Mouse (Mus musculus) G1E (cell line): Measurements from ENCODE around the gene C5ar2. TPM values are rescaled to one million over a fixed set of nuclear protein-coding genes. Genes with fewer than 3 reads are reported as not detected.

Source experiments
- ATAC-seq: 2 replicates; pipeline ENCODE4 v1.8.0; 2016; ENCODE audit warnings: mild to moderate bottlenecking; ENCODE audit not compliant: insufficient number of reproducible peaks, poor library complexity, low FRiP score, severe bottlenecking; ENCODE audit errors: extremely low read depth
- DNase-seq: peaks from one replicate; pipeline ENCODE4 v3.0.0; 2012; ENCODE audit warnings: low spot score
- H3K27me3 ChIP-seq: 2 replicates; pipeline ENCODE4 v1.6.1; 2012; ENCODE audit warnings: mild to moderate bottlenecking, low read length, inconsistent platforms; ENCODE audit not compliant: insufficient read depth
- H3K36me3 ChIP-seq: replicated peaks from 2 replicates; pipeline ENCODE3; 2012; ENCODE audit warnings: mild to moderate bottlenecking, inconsistent platforms
- H3K4me1 ChIP-seq: 2 replicates; pipeline ENCODE4 v1.6.1; 2012; ENCODE audit warnings: low read depth, low read length, inconsistent platforms, mixed read lengths; ENCODE audit not compliant: insufficient read depth
- H3K4me3 ChIP-seq: 2 replicates; pipeline ENCODE4 v1.5.1; 2012; ENCODE audit warnings: low read depth, mild to moderate bottlenecking, inconsistent platforms, low read length, moderate library complexity, mixed read lengths
- H3K9me3 ChIP-seq: replicated peaks from 2 replicates; pipeline ENCODE4 v1.6.1; 2012; ENCODE audit warnings: inconsistent platforms
- CTCF ChIP-seq: IDR thresholded peaks from 2 replicates; pipeline ENCODE4 v1.5.1; 2012; ENCODE audit warnings: low read depth, low read length, inconsistent platforms, mixed read lengths
- GATA1 ChIP-seq: IDR thresholded peaks from 2 replicates; pipeline ENCODE4 v1.6.1; 2012; ENCODE audit warnings: borderline replicate concordance, low read length, inconsistent platforms, mixed read lengths
- GATA2 ChIP-seq: IDR thresholded peaks from 2 replicates; pipeline ENCODE4 v1.6.1; 2012; ENCODE audit warnings: low read depth, low read length, inconsistent platforms, borderline replicate concordance
- POLR2AphosphoS5 ChIP-seq: IDR thresholded peaks from 2 replicates; pipeline ENCODE4 v1.6.1; 2012; ENCODE audit warnings: low read depth, low read length, inconsistent platforms; ENCODE audit not compliant: insufficient replicate concordance
- TAL1 ChIP-seq: conservative IDR thresholded peaks from 2 replicates; pipeline ENCODE4 v1.6.1; 2012; ENCODE audit warnings: low read depth, low read length, inconsistent platforms, mixed read lengths
- polyA plus RNA-seq: library from polyadenylated mRNA; stranded (reverse); fragments of >175 nt; gene quantifications from 2 replicates; pipeline ENCODE4 v1.2.3, GENCODE M21; 2012
- total RNA-seq, 2 experiments: library from RNA; stranded (forward) in 1 of 2; stranded (reverse) in 1 of 2; fragments of 200-1000 nt in 1 of 2; fragments of >200 nt in 1 of 2; fragmentation: Nextera tagmentation in 1 of 2; gene quantifications; 2 replicates each; pipeline ENCODE4 v1.2.3; 2014 to 2017

Gene C5ar2
- total and polyA plus RNA-seq, 3 experiments = 0.02 to 0.27 (median 0.23) TPM

- peaks cover 10% of the 10 kb centered on the region for H3K27me3 ChIP-seq
- no peak for DNase-seq
- ATAC-seq = no peak
- H3K4me3 ChIP-seq = no peak overlapping the region
- H3K4me1 ChIP-seq = peaks cover 11% of the 10 kb centered on the region
- H3K36me3 ChIP-seq = no peaks in the 10 kb centered on the region
- no peaks in the 10 kb centered on the region for H3K9me3 ChIP-seq
- TF ChIP-seq CTCF (no peak), GATA2 (no peak), GATA1 (no peak), TAL1 (no peak), POLR2AphosphoS5 (no peak)
Measured at GRCm38 (mm10) chr7:16241787-16242186, 2.2 kb downstream of the C5ar2 start.

DNA sequence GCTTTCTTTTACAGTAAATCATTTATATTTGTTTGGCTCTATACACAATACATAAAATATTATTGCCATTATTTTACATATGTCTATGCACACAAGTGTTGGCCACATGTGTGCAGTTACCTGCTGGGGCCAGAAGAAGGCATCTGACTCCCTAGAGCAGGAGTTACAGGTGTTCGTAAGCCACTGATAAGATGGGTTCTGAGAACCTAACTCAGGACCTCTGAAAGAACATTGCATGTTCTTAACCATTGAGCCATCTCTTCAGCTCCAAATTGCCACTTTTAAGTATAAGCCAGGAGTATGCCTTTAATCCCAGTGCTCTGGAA, 3.0 kb downstream of the C5ar2 start:
- H3K27me3 ChIP-seq = peaks cover 10% of the 10 kb centered on the region
- no peaks in the 10 kb centered on the region for H3K36me3 ChIP-seq
- peaks cover 11% of the 10 kb centered on the region for H3K4me1 ChIP-seq
- DNase-seq = no peak
- no peak for ATAC-seq
- no peak overlapping the region for H3K4me3 ChIP-seq
- H3K9me3 ChIP-seq = no peaks in the 10 kb centered on the region
- TF ChIP-seq GATA2 (no peak), POLR2AphosphoS5 (no peak), GATA1 (no peak), TAL1 (no peak), CTCF (no peak)

DNA sequence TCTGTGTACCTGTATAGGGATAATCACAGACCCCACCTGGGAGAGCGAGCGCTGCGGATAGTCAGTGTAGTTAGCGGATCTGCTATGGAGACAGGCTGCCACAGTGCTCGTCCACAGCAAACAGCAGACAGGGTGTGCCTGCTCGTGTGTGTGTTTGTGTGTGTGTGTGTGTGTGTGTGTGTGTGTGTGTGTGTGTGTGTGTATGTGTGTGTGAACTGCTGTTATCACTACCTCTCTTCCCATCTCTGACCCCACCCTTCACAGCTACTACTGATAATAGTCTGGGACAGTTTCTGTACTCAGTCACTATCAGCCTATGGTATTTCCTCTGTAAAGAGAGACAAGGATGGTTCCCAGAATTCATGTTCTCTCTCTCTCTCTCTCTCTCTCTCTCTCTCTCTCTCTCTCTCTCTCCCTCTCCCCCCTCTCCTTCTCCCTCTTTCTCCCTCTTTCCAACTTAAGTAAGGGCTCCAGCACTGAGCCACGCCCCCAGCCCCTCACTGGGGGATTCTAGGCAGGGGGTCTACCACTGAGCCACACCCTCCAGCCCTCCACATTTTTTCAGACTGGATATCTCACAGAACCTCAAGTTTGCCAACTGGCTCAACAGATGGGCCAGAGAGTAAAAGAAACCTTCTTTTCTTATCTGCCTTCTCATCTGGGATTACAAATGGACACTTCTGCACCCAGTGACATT, 3.5 kb downstream of the C5ar2 start:
- no peak for TF ChIP-seq TAL1
- Histone ChIP-seq H3K4me3 (no peak overlapping the region), H3K36me3 (no peaks in the 10 kb centered on the region), H3K27me3 (peaks cover 10% of the 10 kb centered on the region), H3K4me1 (peaks cover 11% of the 10 kb centered on the region), H3K9me3 (no peaks in the 10 kb centered on the region)
- peak; percentile 34; the same call in 1 of the 2 replicates for ATAC-seq
- no peak for DNase-seq

DNA sequence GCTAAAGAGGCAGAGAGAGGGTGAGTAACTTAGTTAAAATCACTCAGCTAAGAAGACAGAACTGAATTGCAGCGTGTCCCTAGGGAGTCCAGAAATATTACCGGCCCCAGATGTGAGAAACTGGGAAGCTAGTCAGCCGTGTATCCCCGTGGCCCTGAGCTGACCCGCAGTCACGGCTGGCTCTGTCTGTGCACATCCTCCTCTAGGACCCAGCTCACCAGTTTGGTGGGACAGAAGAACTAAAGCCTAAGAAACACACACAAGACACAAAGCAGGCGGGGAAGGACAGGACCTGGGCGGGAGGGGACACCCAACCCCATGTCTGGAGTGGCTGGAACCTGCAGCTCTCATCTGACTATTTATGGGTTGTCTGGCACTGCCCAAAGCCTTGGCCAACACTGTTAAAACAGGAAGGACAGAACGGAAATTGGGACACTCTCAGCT, 4.4 kb downstream of the C5ar2 start:
- Histone ChIP-seq H3K9me3 (no peaks in the 10 kb centered on the region), H3K36me3 (no peaks in the 10 kb centered on the region), H3K4me1 (peaks cover 11% of the 10 kb centered on the region), H3K4me3 (no peak overlapping the region), H3K27me3 (peaks cover 10% of the 10 kb centered on the region)
- DNase-seq (no peak), ATAC-seq (no peak)
- TF ChIP-seq GATA2 = no peak
- no peak for TF ChIP-seq TAL1
- no peak for TF ChIP-seq GATA1

- H3K4me3 ChIP-seq = no peak overlapping the region
- ATAC-seq (no peak), DNase-seq (no peak)
Measured at GRCm38 (mm10) chr7:16229869-16230268, 14.1 kb downstream of the C5ar2 start.

DNA sequence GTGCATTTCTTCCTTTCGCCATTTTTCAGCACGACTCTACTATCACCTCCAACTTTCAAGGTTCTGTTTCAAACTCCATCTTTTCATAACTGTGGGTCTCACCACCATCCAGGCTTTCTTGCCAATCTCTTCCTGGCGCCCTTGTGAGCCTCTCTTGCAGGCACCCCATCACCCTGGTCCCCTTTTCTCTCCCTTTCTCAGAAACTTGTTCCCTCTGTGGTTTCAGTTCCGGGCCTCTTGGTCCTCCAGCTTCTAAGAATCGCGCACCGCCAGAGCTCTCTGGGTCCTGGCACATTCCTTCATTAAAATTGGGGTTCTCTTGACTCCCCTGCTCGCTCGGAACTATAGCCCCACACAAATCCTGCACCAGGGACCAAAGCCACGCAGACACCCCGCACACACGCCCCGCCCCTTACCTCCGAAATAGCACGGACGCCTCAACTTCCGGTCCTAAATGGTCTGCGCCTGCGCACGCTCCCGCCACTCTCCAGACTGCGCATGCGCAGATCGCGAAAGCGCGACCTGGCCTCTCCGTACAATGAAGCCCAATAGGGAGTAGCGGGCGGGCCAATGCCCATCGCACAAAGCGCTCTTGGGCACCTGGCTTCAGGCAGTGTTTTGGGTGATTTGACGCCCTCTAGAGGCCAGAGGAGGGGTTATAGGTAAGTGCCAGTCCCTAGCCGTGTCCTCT, 22.2 kb downstream of the C5ar2 start, which contains the start of gene Dhx34:
Gene Dhx34, minus strand, starts transcription at position 456 of the 691 bp plus-strand sequence.
- Histone ChIP-seq H3K27me3 (peaks cover 5% of the 10 kb centered on the region), H3K9me3 (no peaks in the 10 kb centered on the region), H3K4me3 (peak within 1 kb of the TSS; percentile 72), H3K36me3 (peaks cover 31% of the 10 kb centered on the region), H3K4me1 (peaks cover 12% of the 10 kb centered on the region)
- TF ChIP-seq CTCF (no peak), GATA1 (no peak), GATA2 (no peak), POLR2AphosphoS5 (no peak), TAL1 (no peak)
- DNase-seq (peak; percentile 98), ATAC-seq (peak; percentile 93)

More at GRCm38 (mm10) chr7:16229869-16230268, 14.1 kb downstream of the C5ar2 start:
- Histone ChIP-seq H3K36me3 (no peaks in the 10 kb centered on the region), H3K9me3 (peaks cover 10% of the 10 kb centered on the region), H3K4me1 (no peaks in the 10 kb centered on the region), H3K27me3 (peaks cover 10% of the 10 kb centered on the region)
- TF ChIP-seq CTCF = no peak
- no peak for TF ChIP-seq GATA2
